Mouse (Mus musculus): ENCODE data around the gene Rhbdf2. TPM values are rescaled to one million over a fixed set of nuclear protein-coding genes. Genes with fewer than 3 reads are reported as not detected.

Gene Rhbdf2
- total RNA-seq (2023): 18.9 TPM

GRCm38 (mm10) chr11:116626299-116627071 is at the start of gene Rhbdf2:
Rhbdf2 (minus strand) TSS chr11:116627019.

GRCm38 (mm10) chr11:116654255-116654821 is 27.5 kb upstream of the Rhbdf2 start, which contains the start of gene Cygb:
Cygb (minus strand) TSS chr11:116654313.

GRCm38 (mm10) chr11:116653234-116653633 is 26.4 kb upstream of the Rhbdf2 start, which contains the start of gene Prcd:
Prcd (plus strand) TSS chr11:116653534.

DNA sequence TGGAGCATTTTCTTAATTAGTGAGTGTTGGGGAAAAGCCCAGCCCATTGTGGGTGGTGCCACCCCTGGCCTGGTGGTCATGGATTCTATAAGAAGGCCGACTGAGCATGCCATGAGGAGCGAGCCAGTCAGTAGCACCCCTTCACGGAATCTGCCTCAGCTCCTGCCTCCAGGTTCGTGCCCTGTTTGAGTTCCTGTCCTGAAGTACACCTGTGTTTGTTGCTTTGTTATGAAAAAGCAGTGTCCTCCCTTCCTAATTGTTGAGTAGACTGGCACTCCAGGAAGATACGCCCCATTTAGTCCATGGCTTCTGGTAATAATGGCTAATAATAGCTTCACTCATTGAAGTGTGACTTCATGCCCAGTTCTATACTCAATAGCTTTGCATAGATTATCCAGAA is 40.5 kb downstream of the Rhbdf2 start, which contains the start of gene Aanat:
Gene Aanat (plus strand): TSS at position 123 of the 400 bp plus-strand sequence.

GRCm38 (mm10) chr11:116581376-116581814 is 45.4 kb downstream of the Rhbdf2 start, which contains the start of gene Ube2o:
Ube2o (minus strand) TSS chr11:116581447.

Other genes starting within 250 kb of the Rhbdf2 start
- gene Rnf157, start 214.0 kb downstream of the Rhbdf2 start, total RNA-seq (2023): 13.9 TPM
- 149 TPM for gene Ubald2, start 192.9 kb downstream of the Rhbdf2 start, total RNA-seq (2023)
- 0.73 TPM for gene Qrich2, start 160.8 kb downstream of the Rhbdf2 start, total RNA-seq (2023)
- 63.7 TPM for gene Prpsap1, start 132.8 kb downstream of the Rhbdf2 start, total RNA-seq (2023)
- gene Sphk1, start 96.1 kb downstream of the Rhbdf2 start, total RNA-seq (2023): 0.32 TPM
- 26.8 TPM for gene Ube2o, start 45.6 kb downstream of the Rhbdf2 start, total RNA-seq (2023)
- not detected for gene Aanat, start 40.6 kb downstream of the Rhbdf2 start, total RNA-seq (2023)
- not detected for gene Prcd, start 26.5 kb upstream of the Rhbdf2 start, total RNA-seq (2023)
- not detected for gene Cygb, start 27.3 kb upstream of the Rhbdf2 start, total RNA-seq (2023)
- not detected for gene St6galnac1, start 148.5 kb upstream of the Rhbdf2 start, total RNA-seq (2023)
- gene Mxra7, start 201.0 kb upstream of the Rhbdf2 start, total RNA-seq (2023): not detected
- gene Mettl23, start 216.3 kb upstream of the Rhbdf2 start, total RNA-seq (2023): 51.0 TPM
- 54.8 TPM for gene Jmjd6, start 216.4 kb upstream of the Rhbdf2 start, total RNA-seq (2023)
- 10.8 TPM for gene Mfsd11, start 225.4 kb upstream of the Rhbdf2 start, total RNA-seq (2023)
- gene Srsf2, start 226.1 kb upstream of the Rhbdf2 start, total RNA-seq (2023): 401 TPM